Mouse (Mus musculus) embryo, embryonic 11 days (tissue): Measurements from ENCODE around the gene Xylt2.
"Not testable (repeated sequence)": the region's sequence is repeated elsewhere in the genome, so short reads cannot be mapped to it uniquely, and the experiment has no call there.

Source experiments
- DNase-seq: peaks from one replicate; pipeline ENCODE4 v3.0.0-alpha.2; 2015

Xylt2 gene

GRCm38 (mm10) chr11:94676754-94677606, at the start of gene Xylt2:
Gene Xylt2 (minus strand): TSS chr11:94677515.
- DNase-seq: peak; percentile 98

GRCm38 (mm10) chr11:94719216-94719615, 41.9 kb upstream of the Xylt2 start:
- DNase-seq: no peak

GRCm38 (mm10) chr11:94718113-94718909, 41.0 kb upstream of the Xylt2 start:
- DNase-seq: no peak

GRCm38 (mm10) chr11:94717239-94717638, 39.9 kb upstream of the Xylt2 start:
- peak; percentile 12 for DNase-seq

DNA sequence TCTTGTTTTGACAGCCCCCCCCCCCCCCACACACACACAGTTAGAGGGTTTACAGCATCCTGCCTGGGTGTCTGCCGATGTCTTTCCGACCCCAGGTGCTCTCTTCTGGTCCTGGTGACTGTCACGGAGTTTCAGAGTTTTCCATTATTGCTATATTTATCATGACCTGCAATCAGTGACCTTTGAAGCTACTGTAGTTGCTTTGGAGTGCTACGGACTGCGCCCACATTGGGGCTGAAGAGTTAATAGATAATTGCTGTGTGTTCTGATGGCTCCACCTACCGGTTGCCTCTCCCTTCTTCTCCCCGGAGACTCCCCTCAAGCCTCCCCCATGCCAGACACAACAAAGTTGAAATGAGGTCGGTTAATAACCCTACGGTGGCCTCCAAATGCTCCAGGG, 39.4 kb upstream of the Xylt2 start:
- peak; percentile 73 for DNase-seq

DNA sequence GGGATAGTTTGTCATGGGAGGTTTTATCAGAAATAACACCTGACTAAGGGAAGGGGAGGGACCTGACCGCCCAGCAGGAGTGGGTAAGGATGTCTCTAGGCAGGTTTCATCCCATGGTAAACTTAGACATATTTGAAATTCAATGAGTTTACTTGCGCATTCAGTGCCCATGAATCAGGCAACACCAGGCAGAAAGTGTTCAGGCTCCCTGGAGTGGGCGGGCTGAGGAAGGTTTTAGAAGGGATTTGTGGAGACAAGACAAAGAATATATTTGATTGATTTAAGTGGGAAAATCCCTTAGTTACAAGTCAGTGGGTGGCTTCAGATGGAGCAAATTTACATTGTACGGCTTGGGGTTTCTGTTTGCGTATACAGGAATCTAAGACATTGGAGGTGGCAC, 38.3 kb upstream of the Xylt2 start:
- DNase-seq: no peak

GRCm38 (mm10) chr11:94713246-94713860, 36.0 kb upstream of the Xylt2 start:
- DNase-seq: peak; percentile 16

DNA sequence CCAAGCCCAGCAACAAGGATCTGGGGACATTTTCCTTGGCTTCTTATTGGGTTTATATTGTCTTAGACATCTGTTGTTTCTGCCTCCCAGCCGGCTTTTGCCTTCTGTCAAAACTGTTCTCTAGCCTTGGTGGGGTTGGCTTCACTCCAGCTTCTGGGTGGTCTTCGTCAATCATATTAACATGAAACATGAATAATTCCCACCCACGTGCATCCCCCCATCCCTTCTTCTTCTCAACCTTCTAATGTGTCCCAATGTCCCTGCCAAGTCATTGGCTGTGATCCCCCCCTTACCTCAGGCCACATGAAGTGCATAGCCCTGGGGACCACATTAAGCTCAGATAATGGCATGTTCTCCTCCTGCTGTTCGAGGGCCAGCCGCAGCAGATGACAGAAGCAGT, 27.2 kb upstream of the Xylt2 start, which contains the start of gene Gm11541:
Gm11541 (minus strand) TSS at position 28 of the 400 bp plus-strand sequence.
- DNase-seq: no peak

DNA sequence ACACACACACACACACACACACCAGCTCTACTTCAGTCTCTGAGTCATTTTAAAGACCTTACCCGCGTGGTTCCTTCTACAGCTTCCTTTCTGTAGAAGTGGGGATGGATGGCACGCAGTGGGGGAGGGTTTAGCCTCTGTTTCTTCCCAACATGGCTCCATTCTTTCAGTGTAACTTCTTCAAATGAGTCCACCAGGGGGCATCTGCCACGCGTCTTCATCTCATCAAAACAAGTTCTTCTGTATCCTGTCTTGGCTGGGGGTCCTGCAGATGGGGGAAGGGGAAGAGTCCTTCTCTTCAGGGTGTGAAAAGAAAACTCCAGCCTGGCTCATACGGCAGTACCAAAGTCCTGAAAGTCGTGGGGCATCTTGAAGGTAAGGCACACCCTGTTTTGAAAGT, 26.7 kb upstream of the Xylt2 start:
- no peak for DNase-seq

GRCm38 (mm10) chr11:94702216-94702610, 24.9 kb upstream of the Xylt2 start:
- DNase-seq: peak; percentile 15

DNA sequence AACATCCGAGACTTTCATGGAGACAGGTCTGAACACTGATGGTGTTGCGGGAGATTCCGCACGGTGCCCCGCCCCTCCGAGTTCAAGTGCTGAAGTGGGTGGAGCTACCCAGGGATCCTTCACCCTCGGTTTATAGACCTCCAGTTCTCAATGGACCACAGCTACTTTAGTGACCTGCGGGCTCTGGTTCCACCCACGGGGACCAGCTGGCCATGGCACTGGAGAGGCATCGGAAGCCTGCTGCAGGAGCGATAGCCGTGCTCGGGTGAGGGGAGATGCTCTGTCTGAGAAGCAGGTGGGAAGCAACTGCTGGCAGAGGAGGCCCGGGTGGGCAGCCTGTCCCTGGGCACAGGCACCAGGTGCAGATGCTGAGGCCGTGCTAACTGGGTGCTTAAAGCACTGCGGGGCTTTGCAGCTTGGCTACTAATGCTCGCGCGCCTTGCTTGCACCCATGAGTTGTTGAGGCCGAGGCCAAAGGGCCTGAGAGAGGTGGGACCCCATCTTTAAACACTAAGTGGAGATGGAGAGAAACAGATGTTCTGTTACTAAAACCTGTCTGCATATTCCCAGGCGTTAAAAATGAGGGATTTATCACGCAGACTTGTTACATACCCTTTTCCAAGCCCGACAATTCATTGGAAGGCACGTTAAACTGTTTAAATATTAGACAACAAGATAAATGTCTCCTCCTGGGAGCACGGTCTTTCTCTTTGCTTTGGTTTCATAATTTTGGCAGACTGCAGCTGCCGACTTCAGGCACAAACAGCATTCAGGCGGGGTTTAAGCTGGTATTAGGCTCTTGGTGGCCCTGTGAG, 24.3 kb upstream of the Xylt2 start:
- DNase-seq: peak; percentile 35

DNA sequence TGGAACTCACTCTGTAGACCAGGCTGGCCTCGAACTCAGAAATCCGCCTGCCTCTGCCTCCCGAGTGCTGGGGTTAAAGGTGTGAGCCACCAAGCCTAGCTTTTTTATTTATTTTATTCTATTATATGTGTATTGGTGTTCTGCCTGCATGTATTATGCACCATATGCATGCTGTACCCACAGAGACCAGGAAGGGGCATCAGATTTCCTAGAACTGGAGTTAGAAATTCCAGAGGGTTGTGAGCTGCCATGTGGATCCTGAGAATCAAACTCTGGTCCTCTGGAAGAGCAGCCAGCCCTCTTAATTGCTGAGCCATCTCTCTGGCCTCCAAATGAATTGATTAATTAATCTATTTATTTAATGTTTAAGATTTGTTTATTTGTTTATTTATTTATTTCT, 22.1 kb upstream of the Xylt2 start:
- no peak for DNase-seq

DNA sequence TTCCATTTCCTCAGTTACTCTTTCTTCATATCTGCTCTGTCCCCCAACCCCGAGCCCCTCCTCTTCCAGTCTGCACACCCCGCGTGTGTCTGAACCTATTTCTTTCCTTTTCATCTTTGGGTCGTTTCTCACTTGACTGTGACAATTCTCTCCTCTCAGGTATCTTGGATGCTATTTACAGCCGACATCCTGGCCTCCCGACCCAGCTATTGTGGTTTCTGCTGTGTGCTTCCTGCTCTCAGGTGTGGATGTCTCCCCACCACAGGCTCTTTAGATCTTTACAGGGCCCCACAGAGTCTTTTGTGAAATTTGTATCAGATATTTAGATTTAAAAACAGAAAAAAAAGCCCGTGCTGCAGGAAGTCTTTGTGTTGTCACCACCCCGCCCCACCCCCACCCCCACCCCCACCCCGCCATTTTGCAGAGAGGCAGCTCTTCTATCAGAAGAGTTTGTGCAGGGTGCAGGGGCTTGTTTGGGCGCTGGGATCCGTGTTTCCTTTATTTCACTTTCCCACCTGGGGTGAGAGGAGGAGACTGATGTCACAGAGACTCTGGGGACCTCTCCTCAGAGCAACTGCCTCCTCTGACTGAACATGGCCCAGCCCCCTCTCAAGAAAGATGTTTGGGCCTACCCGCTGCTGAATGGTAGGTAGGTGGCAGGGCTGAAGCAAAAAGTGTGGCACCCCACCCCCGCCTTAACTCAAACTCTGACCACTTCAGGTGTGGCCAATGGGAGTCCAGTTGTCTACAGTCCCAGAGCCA, 20.6 kb upstream of the Xylt2 start:
- no peak for DNase-seq

DNA sequence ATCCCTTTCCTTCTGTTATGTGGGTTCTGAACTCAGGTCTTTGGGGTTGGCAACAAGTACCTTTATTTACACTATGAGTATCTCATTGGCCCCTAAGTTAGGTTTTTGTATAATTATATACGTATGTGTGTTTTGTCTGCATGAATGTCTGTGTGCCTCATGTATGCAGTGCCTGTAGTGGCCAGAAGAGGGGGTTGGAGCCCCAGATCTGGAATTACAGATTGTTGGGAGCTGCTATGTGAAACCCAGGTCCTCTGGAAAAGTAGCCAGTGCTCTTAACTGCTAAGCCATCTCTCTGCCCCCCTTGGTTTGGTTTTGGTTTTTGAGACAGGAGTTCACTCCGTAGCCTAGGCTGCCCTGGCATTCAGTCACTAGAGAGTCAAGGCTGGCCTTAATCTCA, 19.8 kb upstream of the Xylt2 start:
- no peak for DNase-seq

DNA sequence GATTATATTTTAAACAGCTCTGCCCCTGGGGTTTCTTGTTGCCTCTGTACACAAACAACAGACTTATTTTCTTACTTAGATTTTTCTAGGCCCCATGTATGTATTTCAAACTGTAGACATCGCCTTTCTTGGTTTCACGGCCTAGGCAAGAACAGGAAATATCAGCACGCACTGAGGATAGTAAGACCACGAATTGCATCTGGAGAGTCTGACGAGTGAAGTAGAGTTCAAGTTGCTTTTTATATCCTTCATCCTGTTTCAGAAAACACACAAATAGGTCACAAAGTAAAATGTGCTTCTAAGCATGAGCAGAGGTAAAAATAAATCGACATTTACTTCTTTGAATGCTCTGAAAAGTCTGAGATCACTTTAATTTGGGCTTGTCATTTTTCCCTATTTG, 18.2 kb upstream of the Xylt2 start:
- DNase-seq: no peak

- not testable (repeated sequence) for DNase-seq
These were observed 15.2 kb upstream of the Xylt2 start for GRCm38 (mm10) chr11:94692502-94692901.

DNA sequence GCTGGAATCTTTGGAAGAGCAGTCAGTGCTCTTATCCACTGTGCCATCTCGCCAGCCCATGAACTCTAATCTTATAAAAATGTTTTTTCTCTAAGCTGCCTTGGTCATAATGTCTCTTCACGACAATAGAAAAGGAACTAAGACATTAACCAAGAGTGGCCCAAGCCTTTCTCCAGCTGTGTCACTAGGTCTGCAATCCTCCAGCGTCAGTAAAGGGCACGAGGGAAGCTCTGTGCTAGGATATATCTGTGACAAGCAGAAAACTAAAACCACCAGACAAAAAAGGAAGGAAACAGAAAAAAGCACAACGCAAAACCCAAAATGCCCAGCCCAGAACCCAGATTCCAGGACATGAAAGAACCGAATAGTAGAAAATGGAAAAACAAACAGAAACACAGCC, 9.9 kb upstream of the Xylt2 start:
- no peak for DNase-seq

- DNase-seq: no peak
These were observed 5.1 kb upstream of the Xylt2 start for GRCm38 (mm10) chr11:94682427-94682826.

DNA sequence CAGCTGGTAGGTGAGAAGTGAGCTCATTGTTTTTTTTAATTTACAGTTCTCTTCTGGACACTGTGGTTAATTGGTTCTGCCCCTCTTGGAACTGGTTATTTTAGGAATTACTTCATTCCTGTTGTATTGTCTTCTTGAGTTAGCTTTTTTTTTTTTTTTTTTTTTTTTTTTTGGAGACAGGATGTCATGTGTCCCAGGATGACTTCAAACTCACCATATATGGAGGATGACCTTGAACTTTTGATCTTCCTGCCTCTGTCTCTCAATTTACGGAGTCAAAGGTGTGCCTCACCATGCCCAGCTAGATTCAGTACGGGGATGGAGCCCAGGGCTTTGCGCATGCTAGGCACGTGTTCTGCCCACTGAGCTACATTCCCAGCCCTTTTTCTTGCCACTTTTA, 4.3 kb upstream of the Xylt2 start:
- DNase-seq: no peak

DNA sequence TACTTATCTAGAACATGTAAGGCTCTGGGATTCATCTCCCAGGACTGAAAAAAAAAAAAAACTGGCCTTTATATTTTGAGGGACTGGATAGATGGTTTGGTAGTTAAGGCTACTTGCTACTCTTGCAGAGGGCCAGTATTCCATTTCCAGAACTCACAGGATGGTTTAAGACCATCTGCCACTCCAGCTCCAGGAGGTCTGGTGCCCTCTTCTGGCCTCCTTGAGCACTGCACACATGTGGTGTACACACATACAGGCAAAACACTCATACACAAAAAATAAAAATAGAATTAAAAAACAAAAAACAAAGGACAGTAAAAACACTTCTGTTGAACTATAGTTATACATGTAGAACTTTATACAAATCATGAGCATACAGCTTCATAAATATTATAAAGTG, 3.3 kb upstream of the Xylt2 start:
- no peak for DNase-seq

DNA sequence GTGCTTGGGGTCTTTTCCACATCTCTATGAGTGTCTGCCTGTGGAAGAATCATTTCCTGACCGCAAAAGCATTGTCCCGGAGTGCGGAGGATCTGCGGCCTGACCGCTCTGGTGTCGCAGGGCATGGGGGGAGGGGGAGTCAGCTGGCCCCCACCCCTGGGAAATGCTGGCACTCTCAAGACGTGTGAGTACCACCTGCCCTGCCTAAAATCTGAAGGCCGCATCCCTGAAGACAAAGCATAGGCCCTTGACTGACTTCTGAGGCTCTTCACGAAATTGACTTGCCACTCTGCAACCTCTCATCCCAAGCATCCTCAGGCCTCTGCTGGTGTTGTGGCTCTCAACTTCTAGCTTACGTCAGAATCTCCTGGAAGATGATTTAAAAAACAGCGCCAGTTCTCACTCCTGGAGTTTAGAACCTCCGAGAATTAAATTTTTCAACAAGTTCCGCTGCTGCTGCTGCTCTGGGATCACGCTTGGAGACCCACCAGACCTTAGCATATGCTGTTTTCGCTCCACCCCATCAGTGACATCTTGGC, 361 bp upstream of the Xylt2 start:
- DNase-seq: no peak

DNA sequence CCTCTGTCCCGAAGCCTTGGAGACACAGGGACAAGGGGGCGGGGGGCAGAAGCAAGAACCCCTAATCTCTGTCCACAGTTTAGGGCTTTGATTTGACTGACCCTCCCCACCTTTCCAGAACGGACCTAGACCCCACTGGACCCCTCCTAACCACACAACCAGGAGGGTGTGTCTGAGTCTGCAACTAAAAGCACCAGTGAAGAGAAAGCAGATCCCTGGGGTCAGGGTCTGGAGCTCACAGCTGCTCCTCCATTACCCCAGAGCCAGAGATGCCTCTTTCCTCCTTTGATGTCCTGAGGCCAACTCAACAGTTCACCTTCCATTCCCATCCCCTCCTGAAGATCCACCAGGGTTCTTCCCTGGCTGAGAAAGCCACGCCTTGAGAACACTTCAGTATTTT, 1.0 kb downstream of the Xylt2 start:
- peak; percentile 16 for DNase-seq
